Mouse (Mus musculus) gastrocnemius, adult 18-20 months (tissue): ENCODE results near the gene Cntnap2. TPM values are rescaled to one million over a fixed set of nuclear protein-coding genes. Genes with fewer than 3 reads are reported as not detected.

Source experiments
- DNase-seq: peaks from one replicate; pipeline ENCODE4 v3.0.0; 2021; ENCODE audit warnings: low spot score
- total RNA-seq, 2 experiments: library from RNA; stranded (reverse); gene quantifications; 2 replicates each; pipeline ENCODE4 v1.2.3; 2021

Cntnap2 gene
- total RNA-seq, 2 experiments from 2014 or later = 7.5 to 8.3 TPM

- DNase-seq = no peak
Observed at GRCm38 (mm10) chr6:46961022-46961686, 1902.0 kb downstream of the Cntnap2 start.

DNA sequence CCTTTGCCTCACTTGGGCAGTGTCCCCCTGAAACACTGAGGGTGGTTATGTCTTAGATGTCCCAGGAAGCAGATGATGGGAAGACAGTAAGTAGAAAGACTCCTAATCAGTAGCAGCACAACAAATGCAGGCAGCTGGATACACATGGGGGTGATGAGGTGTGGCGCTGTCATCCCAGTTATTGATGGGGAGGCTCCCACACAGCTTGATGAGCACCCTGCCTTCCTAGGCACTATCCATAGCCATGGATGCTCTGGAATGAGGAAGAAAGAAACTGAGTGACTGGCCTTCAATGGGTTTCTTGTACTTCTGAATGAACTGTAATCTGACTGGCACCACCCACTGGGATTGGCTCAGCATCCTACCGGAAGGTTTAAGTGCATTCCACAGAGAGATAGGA, 1904.1 kb downstream of the Cntnap2 start:
- DNase-seq = no peak

- DNase-seq = no peak
Observed at GRCm38 (mm10) chr6:46963693-46964092, 1904.5 kb downstream of the Cntnap2 start.

- no peak for DNase-seq
Observed at GRCm38 (mm10) chr6:46972640-46973039, 1913.5 kb downstream of the Cntnap2 start.

DNA sequence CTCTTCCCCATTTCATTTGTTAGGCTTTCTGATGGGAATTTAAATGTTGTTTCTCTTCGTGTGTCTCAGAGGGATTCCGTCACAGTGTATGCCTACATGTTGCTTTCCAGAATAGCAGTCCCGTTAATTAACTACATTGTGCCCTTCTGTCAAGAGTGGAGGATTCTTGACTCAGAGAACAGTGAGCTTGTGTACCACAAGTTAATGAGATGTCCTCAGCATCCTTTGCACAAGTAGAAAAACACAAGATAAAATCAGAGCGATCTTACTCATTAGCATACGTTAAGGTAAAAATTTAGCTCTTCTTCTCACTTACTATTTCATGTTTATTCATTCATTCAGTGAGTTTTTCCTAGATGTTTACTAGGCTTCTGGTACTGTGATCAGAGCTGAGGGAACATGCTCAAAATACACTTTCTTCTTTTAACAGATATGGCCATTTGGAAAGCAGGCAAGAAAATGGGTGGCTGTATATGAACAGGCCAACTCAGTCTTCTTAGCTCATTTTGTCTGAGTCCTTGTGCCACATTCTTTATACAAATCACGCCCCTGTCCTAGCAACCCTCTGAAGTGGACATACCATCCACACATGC, 1936.9 kb downstream of the Cntnap2 start:
- DNase-seq = no peak

GRCm38 (mm10) chr6:47004430-47004829, 1945.3 kb downstream of the Cntnap2 start:
- no peak for DNase-seq

DNA sequence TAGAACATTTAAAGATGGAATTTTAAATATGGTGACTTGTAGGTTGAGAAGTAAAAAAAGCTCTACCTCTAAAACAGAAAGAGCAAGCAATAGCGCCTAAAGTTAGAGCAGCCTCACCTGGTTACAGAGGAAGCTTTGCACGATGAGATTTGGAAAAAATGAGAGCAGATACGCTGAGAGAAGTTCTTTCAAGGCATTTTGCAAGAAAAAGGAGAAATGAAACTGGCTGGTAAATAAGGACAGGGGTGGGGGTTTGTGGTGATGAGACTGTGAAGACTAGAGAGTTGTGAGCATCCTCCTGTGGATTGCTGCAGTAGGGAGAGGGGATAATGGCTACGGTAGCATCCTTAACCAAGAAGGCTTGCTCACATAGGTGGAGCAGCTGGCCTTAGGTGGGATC, 1953.8 kb downstream of the Cntnap2 start:
- no peak for DNase-seq

- peak; percentile 52 for DNase-seq
Observed at GRCm38 (mm10) chr6:47013535-47013934, 1954.4 kb downstream of the Cntnap2 start.

DNA sequence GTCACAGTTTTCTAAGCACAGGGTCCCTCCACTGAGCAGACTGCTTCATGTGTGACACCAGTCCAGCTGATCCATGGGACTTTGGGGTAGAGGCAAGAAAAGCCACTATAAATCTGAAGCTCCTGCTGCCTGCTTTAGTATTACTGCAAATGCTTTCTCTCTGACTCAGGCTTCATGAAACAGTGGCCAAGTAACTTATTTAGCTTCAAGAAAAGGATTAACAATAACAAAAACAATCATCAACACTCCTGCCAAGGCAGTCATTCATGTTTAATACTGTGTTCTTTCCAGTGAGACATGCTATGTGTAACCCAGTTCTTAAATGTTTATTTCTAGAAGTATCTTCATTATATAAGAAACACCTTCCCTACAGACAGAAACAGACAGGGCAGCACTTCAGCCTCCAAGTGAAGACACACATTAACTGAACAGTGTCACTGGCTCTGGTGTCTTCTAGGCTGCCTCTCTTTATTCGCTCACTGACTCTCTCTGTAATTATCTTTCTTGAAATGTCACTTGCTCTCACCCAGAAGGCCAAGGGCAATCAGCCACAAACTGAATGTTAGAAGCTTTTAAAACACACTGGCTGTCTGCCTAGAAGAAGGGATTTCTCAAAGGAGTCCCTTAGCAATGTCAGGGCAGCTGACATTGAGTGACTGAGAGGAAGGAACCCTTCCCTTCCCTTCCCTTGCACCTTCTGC, 1955.9 kb downstream of the Cntnap2 start:
- DNase-seq = no peak

GRCm38 (mm10) chr6:47026064-47026686, 1967.0 kb downstream of the Cntnap2 start:
- DNase-seq = no peak

DNA sequence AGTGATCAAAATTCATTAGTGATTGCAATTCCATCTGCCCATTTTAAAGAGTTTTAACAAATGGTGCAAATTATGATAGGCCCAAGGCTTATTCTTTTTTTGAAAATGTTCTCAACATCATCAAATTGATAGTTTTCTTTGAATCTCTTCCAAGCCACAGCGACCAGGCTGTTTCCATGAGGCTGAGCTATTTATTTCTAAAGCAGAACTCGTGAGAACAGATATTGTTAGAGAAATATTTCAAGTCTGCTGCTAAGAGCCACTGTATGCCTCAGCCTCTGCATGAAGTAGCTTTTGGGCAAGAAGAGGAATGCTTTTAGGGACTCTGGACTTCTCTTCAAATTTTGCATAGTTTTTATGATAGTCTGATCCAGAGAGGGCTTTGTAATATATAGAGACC, 1972.2 kb downstream of the Cntnap2 start:
- no peak for DNase-seq

- no peak for DNase-seq
Observed at GRCm38 (mm10) chr6:47042602-47043001, 1983.4 kb downstream of the Cntnap2 start.

GRCm38 (mm10) chr6:47043586-47043985, 1984.4 kb downstream of the Cntnap2 start:
- DNase-seq = no peak

DNA sequence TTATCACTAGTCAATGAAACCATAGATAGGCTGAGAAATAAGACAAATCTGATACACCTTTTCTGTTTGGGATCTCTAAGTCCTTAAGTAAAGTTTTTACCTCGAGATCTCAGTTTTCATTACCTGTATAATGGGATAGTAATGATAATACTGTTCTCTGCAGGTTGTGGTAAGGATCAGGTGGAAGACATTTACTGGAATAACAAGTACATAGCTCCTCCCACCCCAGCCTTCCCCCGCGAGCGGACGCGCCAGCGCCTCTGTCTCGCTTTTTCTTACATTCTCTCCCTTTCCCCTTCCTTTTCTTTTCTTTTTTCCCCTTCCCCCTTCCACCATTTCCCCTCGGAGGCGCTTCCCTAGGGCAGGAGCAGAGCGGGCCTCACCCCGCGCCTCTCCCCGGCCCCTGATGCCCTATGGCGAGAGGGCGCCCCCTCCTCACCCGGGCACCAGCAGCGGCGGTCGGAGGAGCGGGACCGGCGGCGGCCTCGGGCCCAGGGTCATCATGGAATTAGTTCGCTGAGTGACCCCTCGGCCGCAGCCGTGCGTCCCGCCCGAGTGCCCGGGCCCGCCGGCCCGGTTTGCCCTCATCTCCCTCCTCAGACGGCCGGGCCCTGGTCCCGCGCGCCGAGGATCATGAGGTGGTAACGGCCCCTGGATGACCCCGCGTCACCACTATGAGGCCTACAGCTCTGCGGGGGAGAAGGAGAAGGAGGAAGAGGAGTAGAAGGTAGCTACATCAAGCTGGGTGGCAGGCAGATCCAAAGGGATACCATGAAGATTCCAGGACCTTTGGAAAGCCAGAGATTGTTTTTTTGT, 1985.4 kb downstream of the Cntnap2 start:
- no peak for DNase-seq

- DNase-seq = no peak
Observed at GRCm38 (mm10) chr6:47049051-47049450, 1989.9 kb downstream of the Cntnap2 start.

- no peak for DNase-seq
Observed at GRCm38 (mm10) chr6:47050319-47051222, 1991.4 kb downstream of the Cntnap2 start.

DNA sequence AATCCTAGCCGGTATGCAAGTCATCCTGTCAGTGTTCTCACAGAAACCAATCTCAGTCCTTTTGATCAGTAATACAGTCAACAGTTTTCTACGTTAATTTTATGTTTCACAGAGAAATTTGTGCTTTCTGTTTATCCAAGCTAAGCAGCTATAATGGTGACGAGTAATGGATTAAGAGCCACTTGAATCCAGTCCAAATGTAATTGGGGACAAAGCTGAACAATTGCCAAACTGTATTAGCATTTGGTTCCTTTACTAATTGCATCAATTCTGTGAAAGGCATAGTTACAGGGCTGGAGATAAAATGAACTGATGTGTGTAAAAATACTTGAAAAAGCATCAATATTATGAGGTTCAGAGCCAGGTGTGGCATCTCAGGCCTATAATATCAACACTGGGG, 2002.2 kb downstream of the Cntnap2 start:
- no peak for DNase-seq

GRCm38 (mm10) chr6:47089998-47090397, 2030.8 kb downstream of the Cntnap2 start:
- no peak for DNase-seq

GRCm38 (mm10) chr6:47104951-47105350, 2045.8 kb downstream of the Cntnap2 start:
- DNase-seq = no peak

DNA sequence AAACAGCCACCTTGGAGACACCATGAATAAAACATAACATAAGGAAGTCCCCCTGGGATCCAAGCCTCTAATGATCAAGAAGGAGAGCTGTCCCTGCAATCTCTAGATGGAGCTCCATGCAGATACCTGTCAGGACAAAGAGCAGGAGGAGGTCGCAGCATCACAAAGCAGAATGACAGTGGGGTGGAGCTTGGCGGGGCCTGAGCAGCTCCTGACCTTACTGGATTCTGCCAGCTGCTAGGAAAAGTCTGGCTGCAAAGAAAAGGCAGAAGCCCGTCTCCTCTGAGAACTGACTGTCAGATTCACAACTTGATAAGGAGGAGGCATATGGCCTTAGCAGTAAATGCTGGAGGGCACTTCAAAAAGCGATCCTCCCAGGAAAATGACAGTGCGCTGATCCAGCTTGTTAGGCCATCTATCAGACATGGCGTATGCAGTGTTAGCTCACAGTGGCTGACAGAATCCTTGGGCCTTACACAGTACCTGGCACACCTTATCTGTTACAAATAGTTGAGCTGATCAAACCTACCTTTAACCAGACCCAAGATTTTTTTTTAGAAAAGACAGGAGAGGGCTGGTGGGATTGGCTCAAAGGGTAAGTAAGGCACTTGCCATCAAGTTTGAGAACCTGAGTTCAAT, 2050.5 kb downstream of the Cntnap2 start:
- no peak for DNase-seq
